ENCODE assay signal across 19 mouse cellular contexts in genomic region chr3:86030566-86030965, GRCm38 (mm10). TPM values are rescaled to one million over a fixed set of nuclear protein-coding genes. Genes with fewer than 3 reads are reported as not detected.
DNase-seq lines count a peak whose midpoint lies in the region; ATAC-seq and TF ChIP-seq lines count a peak whose summit lies in the region.
"Had no signal": no experiment of that assay in that cellular context is flagged by ENCODE, and none has a peak within 500 bp of the region (broad histone marks: within the 10 kb centered on the region; RNA-seq: fewer than 3 reads in every experiment).

No protein-coding gene starts in this region.

- intact Hi-C loops in left cerebral cortex, postnatal 4 days (cut with DNase I): no loop called here

- H3K9ac ChIP-seq in intestine, embryonic 16.5 days (ENCODE audit: low read depth, low read length): no peak overlapping the region
- H3K9ac ChIP-seq: embryonic facial prominence, embryonic 12.5 days; heart, embryonic 12.5 days; hindbrain, embryonic 14.5 days; limb, embryonic 12.5 days had no signal

- TF ChIP-seq CTCF in brain, embryonic 14.5 days (IDR thresholded peaks at IDR 0.05; ENCODE audit: borderline replicate concordance, extremely low read depth, insufficient read depth, insufficient read length): no peak

- H3K4me2 ChIP-seq in intestine, embryonic 16.5 days (ENCODE audit: low read depth, low read length): no peak overlapping the region
- H3K4me2 ChIP-seq: embryonic facial prominence, embryonic 12.5 days; heart, embryonic 12.5 days; hindbrain, embryonic 14.5 days; limb, embryonic 12.5 days had no signal

- no peaks in the 10 kb centered on the region for H3K27me3 ChIP-seq in intestine, embryonic 16.5 days (replicated peaks; ENCODE audit: control insufficient read depth, insufficient read depth, low read length)
- H3K27me3 ChIP-seq: embryonic facial prominence, embryonic 12.5 days; heart, embryonic 12.5 days; limb, embryonic 12.5 days had no signal

- no peak for ATAC-seq in intestine, embryonic 16.5 days
- ATAC-seq: CD4-positive, CD25-positive, alpha-beta regulatory T cell, adult 4 months had no signal

- no peaks in the 10 kb centered on the region for H3K4me1 ChIP-seq in intestine, embryonic 16.5 days (ENCODE audit: control insufficient read depth, insufficient read depth, low read length)
- H3K4me1 ChIP-seq: embryonic facial prominence, embryonic 12.5 days had no signal

- 67% methylated on average over 4 of the region's 4 CpGs for WGBS in intestine, embryonic 16.5 days

- H3K9me3 ChIP-seq in intestine, embryonic 16.5 days (ENCODE audit: control insufficient read depth, low read length): no peaks in the 10 kb centered on the region
- H3K9me3 ChIP-seq: embryonic facial prominence, embryonic 12.5 days; heart, embryonic 12.5 days; limb, embryonic 12.5 days; midbrain, embryonic 10.5 days had no signal

- TF ChIP-seq POLR2A in brain, embryonic 14.5 days (IDR thresholded peaks at IDR 0.05; ENCODE audit: borderline replicate concordance, extremely low read depth, insufficient read depth, insufficient read length, poor library complexity, severe bottlenecking): no peak

- no peak overlapping the region for H3K27ac ChIP-seq in intestine, embryonic 16.5 days (ENCODE audit: low read length)
- H3K27ac ChIP-seq: embryonic facial prominence, embryonic 12.5 days; hindbrain, embryonic 14.5 days; limb, embryonic 12.5 days; midbrain, embryonic 10.5 days; stomach, postnatal 0 days had no signal

- peak; percentile 20 for DNase-seq in gastrocnemius, postnatal 10 days
- no peak for DNase-seq in gastrocnemius, adult 8-10 months (ENCODE audit: low spot score in 2 of 2)
- peak; percentile 55 for DNase-seq in left cerebral cortex, postnatal 4 days
- no peak for DNase-seq in left cerebral cortex, adult 11 months (ENCODE audit: low spot score)
- DNase-seq in brain, embryonic 14.5 days (ENCODE audit: low read depth): peak; percentile 61
- peak; percentile 42 for DNase-seq in cerebellum, adult 9-11 months
- DNase-seq in frontal cortex, postnatal 25 days (ENCODE audit: low spot score in 2 of 2): no peak
- DNase-seq: lung, adult 2 months; thymus, postnatal 4 days had no signal

- no peaks in the 10 kb centered on the region for H3K36me3 ChIP-seq in intestine, embryonic 16.5 days (ENCODE audit: control insufficient read depth, insufficient read depth, low read length)
- H3K36me3 ChIP-seq: embryonic facial prominence, embryonic 12.5 days; heart, embryonic 12.5 days; limb, embryonic 12.5 days; midbrain, embryonic 10.5 days had no signal

- no peak overlapping the region for H3K4me3 ChIP-seq in intestine, embryonic 16.5 days (ENCODE audit: low read length)
- H3K4me3 ChIP-seq: embryonic facial prominence, embryonic 12.5 days; heart, embryonic 12.5 days; limb, embryonic 12.5 days; midbrain, embryonic 10.5 days had no signal

RNA-seq across cellular contexts. Expression of gene Prss48, which starts 28.3 kb away (rescaled TPM):
- total RNA-seq in gastrocnemius, postnatal 10 days (2021): not detected
- not detected for total RNA-seq in gastrocnemius, adult 8-10 months (2022)
- total RNA-seq in left cerebral cortex, postnatal 4 days (2021): not detected
- not detected in 2 replicates for polyA plus RNA-seq in brain, embryonic 14.5 days (2012; rRNA removed)
- polyA plus RNA-seq in intestine, embryonic 16.5 days (2015; fragmentation: Nextera tagmentation; extraction: Ambion mirVana): not detected in 2 replicates
- total RNA-seq: layer of hippocampus, postnatal 10 days had no signal
- polyA plus RNA-seq: CD4-positive, CD25-positive, alpha-beta regulatory T cell, adult 4 months; embryonic facial prominence, embryonic 12.5 days; heart, embryonic 12.5 days; limb, embryonic 12.5 days; lung, adult 2 months; midbrain, embryonic 10.5 days; small intestine, adult 2 months; stomach, postnatal 0 days had no signal

RNA-seq across cellular contexts. Expression of gene Sh3d19, which starts 59.7 kb away (rescaled TPM):
- total RNA-seq in gastrocnemius, postnatal 10 days (2021): 10 to 100 TPM; 26.7 to 35.6 TPM
- 1 to 10 TPM; 4.5 to 9.7 (median 7.4) TPM for total RNA-seq in gastrocnemius, adult 8-10 months (2022)
- total RNA-seq in left cerebral cortex, postnatal 4 days (2021): 10 to 100 TPM; 64.4 to 72.2 TPM
- polyA plus RNA-seq in brain, embryonic 14.5 days (2012; rRNA removed): 13.4 and 19.4 TPM in 2 replicates
- 27.5 and 35.6 TPM in 2 replicates for polyA plus RNA-seq in intestine, embryonic 16.5 days (2015; fragmentation: Nextera tagmentation; extraction: Ambion mirVana)

Comparison
In these comparisons a context has a peak if more than half of its experiments do, and no peak if none do; other contexts are left out.
1. DNase-seq: peak in gastrocnemius, postnatal 10 days (single experiment), left cerebral cortex, postnatal 4 days (single experiment), brain, embryonic 14.5 days (single experiment) and cerebellum, adult 9-11 months (single experiment); none in gastrocnemius, adult 8-10 months (0 of 2), left cerebral cortex, adult 11 months (single experiment) and frontal cortex, postnatal 25 days (0 of 2).